Mouse (Mus musculus) olfactory bulb, adult 2 months (tissue): Measurements from ENCODE around the gene Sh2d4b. TPM values are rescaled to one million over a fixed set of nuclear protein-coding genes. Genes with fewer than 3 reads are reported as not detected.

Source experiments
- H3K27ac ChIP-seq: fragments of 200-500 bp; 2 replicates; pipeline ENCODE4 v1.5.1; 2012; ENCODE audit warnings: low read depth, low read length; ENCODE audit not compliant: insufficient read depth
- H3K4me1 ChIP-seq: fragments of 200-500 bp; 2 replicates; pipeline ENCODE4 v1.6.1; 2012; ENCODE audit warnings: low read length; ENCODE audit not compliant: control insufficient read depth, insufficient read depth
- H3K4me3 ChIP-seq: fragments of 200-500 bp; 2 replicates; pipeline ENCODE4 v1.5.1; 2012; ENCODE audit warnings: mild to moderate bottlenecking, low read depth, low read length, moderate library complexity; ENCODE audit not compliant: insufficient read depth
- CTCF ChIP-seq: fragments of 200-500 bp; IDR thresholded peaks from 2 replicates; pipeline ENCODE4 v1.5.1; 2012; ENCODE audit warnings: low read depth, mild to moderate bottlenecking, low read length, moderate library complexity; ENCODE audit not compliant: insufficient read depth
- POLR2A ChIP-seq: fragments of 200-500 bp; IDR thresholded peaks from 2 replicates; pipeline ENCODE4 v1.6.1; 2012; ENCODE audit warnings: mild to moderate bottlenecking, low read depth, low read length, moderate library complexity; ENCODE audit not compliant: insufficient read depth
- WGBS: fragments of 180-500 bp; shearing (Covaris S2); methylation state at CpG from one replicate; pipeline ENCODE4 v1.1.7; 2018; 5-methylcytosine and 5-hydroxymethylcytosine counted together
- polyA plus RNA-seq: library from polyadenylated mRNA; stranded (reverse); fragments of >200 nt; gene quantifications from 2 replicates; pipeline ENCODE4 v1.2.4, GENCODE M21; 2012; ENCODE audit warnings: low replicate concordance; ENCODE audit not compliant: missing spikeins, insufficient read depth, insufficient read length

Sh2d4b gene
- polyA plus RNA-seq, 1 experiment: not detected

DNA sequence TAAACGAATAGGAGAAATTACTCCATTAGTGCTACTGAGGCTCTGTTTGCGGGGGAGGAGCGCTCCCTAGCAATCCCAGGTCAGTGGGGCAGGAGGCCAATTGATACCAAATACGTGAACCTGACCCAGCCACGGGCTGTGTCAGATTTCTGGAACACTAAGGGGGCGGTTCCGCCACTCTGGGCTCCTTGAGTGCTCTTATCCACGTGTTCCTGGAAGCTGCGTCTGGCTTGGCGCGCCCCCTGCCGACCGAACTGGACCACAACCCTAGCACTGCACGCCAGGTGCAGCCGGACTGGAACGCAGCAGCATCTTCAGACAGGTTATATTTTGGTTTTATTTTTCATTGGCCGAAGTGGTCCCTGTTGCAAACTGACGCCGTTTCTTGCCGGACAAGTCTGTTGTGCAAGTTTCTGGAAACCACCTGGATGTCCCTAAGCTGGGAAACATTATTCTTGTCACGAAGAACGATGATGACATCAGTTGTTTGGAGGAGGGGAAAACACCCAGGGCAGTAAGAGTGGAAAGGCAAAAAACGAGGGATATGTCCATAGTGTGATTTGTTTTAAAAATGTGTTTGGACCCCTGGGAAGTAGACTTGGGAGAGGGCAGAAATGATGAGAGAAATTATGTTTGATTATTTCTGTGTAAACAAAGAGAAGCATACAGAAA, 1.6 kb upstream of the Sh2d4b start:
- H3K4me3 ChIP-seq: no peak overlapping the region
- no peak overlapping the region for H3K27ac ChIP-seq
- 13% methylated on average over 23 of the region's 23 CpGs for WGBS
- TF ChIP-seq CTCF (peak; percentile 95), POLR2A (no peak)
- peaks cover 4% of the 10 kb centered on the region; the same call in 1 of the 2 replicates for H3K4me1 ChIP-seq

DNA sequence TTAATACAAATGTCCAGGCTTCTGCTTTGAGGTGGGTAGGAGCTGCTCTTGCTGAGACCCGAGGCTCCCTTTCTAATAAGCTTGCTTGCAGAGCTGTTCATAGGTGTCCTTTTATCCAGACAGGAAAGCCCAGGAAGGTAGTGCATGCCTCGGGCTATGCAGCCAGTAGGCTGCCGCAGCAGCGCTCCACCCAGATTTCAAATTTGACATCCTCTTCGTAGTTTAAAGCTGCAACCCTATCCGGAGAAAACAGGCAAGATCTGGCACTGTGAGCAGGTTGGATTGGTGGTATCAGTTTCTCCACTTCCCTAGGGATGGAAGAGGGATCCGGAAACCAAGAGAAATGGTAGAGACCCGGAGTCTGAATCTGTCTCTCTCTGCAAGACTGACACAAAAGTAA, 818 bp upstream of the Sh2d4b start:
- no peak overlapping the region for H3K4me3 ChIP-seq
- 75% methylated on average over 8 of the region's 8 CpGs for WGBS
- peaks cover 4% of the 10 kb centered on the region; the same call in 1 of the 2 replicates for H3K4me1 ChIP-seq
- TF ChIP-seq POLR2A (no peak), CTCF (no peak)
- H3K27ac ChIP-seq: no peak overlapping the region

DNA sequence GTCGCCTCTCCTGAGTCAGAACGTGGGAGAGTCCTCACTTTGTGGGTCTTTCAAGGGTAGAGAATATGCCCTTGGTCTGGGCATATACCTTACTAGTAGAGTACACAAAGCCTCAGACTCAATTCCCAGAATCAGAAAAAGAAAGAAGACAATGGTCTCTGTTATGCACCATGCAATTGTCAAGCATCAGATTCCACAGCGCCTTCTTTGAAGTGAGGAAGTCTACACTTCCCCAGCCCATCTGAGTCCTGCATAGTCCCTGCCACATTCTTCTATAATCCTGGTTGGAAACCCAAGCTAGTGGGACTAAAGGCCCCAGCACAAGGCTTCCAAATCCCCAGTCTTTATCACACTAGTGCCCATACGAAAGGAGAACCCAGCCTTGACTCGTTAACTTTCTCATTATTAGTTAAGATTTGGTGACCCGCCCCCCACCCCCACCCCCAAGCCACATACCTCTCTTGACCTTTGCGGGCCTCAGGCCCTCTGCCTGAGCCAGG, 690 bp downstream of the Sh2d4b start:
- TF ChIP-seq POLR2A (no peak), CTCF (no peak)
- Histone ChIP-seq H3K4me1 (peaks cover 4% of the 10 kb centered on the region; the same call in 1 of the 2 replicates), H3K27ac (no peak overlapping the region), H3K4me3 (no peak overlapping the region)
- 91% methylated on average over 7 of the region's 7 CpGs for WGBS

DNA sequence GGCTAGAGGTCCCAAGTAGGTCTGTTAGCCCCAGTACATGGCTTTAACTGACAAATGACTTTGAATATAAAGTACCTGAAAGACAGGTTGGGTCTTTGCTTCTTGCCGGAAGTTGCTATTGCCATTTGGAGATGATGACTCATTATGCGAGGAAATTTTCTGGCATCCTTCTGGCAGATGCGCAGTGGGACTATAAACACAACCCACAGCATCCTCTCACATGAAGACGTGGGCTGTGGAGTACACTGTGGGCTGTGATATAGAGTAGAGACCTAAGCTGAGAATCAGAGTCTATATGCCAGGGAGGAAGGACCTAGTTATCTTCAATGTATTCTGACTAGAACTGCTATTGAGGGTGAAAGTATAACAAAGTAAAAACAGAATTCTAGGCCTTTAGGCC, 1.6 kb downstream of the Sh2d4b start:
- Histone ChIP-seq H3K27ac (no peak overlapping the region), H3K4me1 (peaks cover 4% of the 10 kb centered on the region; the same call in 1 of the 2 replicates), H3K4me3 (no peak overlapping the region)
- 88% methylated on average over 4 of the region's 4 CpGs for WGBS
- TF ChIP-seq POLR2A (no peak), CTCF (no peak)

DNA sequence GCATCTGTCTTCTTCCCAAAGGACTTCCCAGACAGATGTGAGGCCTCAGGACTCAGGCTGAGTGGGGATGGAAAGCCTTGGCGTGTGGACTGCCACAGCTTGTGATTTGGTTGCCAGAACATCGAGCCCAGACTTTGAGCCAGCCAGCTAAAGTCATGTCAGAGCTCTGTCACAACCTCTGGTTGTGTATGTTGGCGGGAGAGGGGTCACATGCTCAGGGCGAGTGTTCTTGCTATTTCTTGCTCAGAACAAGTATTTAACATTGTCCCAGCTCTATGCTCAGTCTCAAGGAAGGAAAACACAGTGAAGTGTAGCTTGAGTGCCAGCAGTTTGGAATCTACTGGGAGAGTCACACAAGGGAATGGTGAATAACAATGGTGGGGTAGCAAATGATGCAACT, 3.4 kb downstream of the Sh2d4b start:
- no peak for TF ChIP-seq POLR2A
- no peak for TF ChIP-seq CTCF
- Histone ChIP-seq H3K4me1 (peaks cover 3% of the 10 kb centered on the region; the same call in 1 of the 2 replicates), H3K4me3 (no peak overlapping the region), H3K27ac (no peak overlapping the region)
- WGBS: 76% methylated on average over 4 of the region's 4 CpGs

DNA sequence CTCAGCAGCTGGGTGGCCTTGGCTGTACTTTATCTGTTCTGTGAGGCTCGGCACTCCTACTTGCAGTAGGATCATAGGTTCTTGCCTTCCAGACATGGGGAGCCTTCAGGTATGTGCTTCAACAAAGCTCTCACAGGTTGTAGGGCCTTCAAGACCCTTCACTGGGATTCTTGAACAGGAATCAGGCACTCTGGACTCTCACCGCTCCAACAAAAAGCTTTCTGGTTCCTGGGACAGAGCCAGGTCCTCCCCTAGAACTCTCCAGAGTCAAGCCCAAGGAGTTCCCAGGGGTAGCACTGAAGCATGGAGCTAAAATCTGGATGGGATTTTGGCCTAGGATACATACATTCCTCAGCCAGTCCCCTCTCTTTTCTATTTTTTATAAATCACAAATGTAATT, 3.9 kb downstream of the Sh2d4b start:
- Histone ChIP-seq H3K4me3 (no peak overlapping the region), H3K27ac (no peak overlapping the region), H3K4me1 (no peaks in the 10 kb centered on the region)
- no peak for TF ChIP-seq POLR2A
- 97% methylated on average over 2 of the region's 2 CpGs for WGBS

DNA sequence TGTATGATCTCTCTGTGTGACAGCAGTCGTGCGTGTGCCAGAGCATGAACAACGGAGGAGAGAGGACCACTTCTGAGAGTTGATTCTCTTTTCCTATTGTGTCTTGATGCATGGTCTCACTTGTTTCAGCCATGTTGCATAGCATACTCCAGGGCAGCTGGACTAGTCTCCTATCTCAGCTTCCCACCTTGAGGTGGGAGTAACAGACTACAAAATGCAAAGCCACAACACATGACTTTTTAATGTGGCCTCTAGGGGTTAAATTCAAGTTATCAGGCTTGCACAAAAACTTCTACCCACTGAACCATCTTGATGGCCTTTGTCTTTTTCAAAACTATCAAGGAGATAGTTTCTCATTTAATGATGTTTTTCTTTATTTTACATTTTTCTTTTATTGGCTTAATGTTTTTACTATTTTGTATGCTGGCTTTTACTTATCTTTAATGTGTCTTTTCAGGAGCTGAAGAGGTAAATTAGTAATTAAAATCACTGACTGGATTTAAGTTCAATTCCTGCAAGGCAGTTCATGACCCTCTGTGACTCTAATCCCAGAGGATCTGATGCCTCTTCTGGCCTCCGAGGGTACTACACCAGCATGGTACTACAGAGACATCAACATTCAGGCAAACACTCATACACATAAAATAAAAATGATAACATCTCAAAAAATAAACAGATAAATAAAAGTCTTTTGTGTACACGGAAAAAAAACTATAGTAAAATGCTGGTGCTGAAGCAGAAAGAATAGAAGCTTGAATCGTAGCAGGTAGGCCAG, 6.5 kb downstream of the Sh2d4b start:
- Histone ChIP-seq H3K27ac (no peak overlapping the region), H3K4me3 (no peak overlapping the region), H3K4me1 (no peaks in the 10 kb centered on the region)
- TF ChIP-seq POLR2A: no peak
- 86% methylated on average over 6 of the region's 6 CpGs for WGBS

DNA sequence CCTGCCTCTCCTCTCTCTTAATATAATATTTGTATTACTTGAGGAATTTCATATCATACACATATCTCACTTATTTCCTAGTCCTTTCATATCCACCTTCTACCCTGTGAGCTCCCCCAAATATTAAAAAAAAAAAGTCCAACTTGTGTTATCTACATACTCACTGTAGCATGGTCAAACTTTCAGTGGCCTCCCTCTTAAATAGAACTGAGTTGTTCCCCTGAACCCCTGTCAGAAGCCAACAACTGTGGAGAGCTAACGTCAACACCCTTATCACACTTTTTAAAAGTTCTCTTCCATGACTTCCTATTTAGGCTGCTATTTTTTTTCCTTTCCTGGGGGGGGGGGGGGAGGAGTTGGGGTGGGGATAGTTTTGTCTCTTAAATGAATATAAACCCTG, 7.3 kb downstream of the Sh2d4b start:
- H3K4me1 ChIP-seq: no peaks in the 10 kb centered on the region
- no peak overlapping the region for H3K4me3 ChIP-seq
- H3K27ac ChIP-seq: no peak overlapping the region
- no peak for TF ChIP-seq POLR2A
- no peak for TF ChIP-seq CTCF
- 74% methylated on average over 1 of the region's 1 CpGs for WGBS

DNA sequence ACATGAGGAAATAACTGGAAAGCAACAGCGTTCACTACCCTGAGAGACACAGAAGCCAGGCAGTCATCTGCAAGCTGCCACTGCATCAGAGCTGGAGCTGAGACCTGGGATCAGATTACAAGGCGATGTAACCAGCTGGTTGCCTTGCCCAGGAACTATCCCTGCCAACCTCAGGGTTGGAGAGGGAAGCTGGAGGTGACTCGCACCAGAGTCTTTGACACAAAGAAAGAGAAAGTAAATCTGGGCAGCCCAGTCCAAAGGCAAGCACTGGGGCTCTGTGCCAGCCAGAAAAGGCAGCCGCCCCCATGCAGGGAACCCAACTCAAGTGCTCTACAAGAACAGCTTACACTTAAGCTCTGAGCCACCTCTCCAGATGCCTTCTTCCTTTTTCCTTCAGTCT, 7.8 kb downstream of the Sh2d4b start:
- Histone ChIP-seq H3K4me1 (no peaks in the 10 kb centered on the region), H3K4me3 (no peak overlapping the region), H3K27ac (no peak overlapping the region)
- 53% methylated on average over 4 of the region's 4 CpGs for WGBS
- no peak for TF ChIP-seq POLR2A
- TF ChIP-seq CTCF: no peak

DNA sequence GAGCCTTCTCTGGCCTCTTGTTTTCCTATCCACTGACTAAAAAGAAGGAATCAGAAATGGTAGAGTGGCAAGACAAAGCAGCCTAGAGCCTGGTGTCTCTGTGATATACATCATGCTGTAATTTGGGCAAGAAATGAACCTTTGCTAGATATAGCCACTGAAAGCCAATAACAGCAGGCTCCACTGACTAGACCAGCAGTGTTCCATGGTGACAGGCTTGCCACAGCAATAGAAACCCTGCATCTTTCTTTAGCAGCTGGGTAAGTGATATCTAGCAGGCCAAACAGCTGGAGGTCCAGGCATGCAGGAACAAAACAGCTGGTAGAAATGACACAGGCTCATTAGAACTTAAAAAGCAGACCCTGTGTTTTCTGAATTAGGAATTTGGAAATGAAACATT, 18.5 kb downstream of the Sh2d4b start:
- no peak overlapping the region for H3K4me3 ChIP-seq
- TF ChIP-seq CTCF (no peak), POLR2A (no peak)
- no peaks in the 10 kb centered on the region for H3K4me1 ChIP-seq
- H3K27ac ChIP-seq: no peak overlapping the region
